Mouse (Mus musculus) heart, postnatal 0 days (tissue): ENCODE data around the gene Slc16a9.

Source experiments
- CTCF ChIP-seq: IDR thresholded peaks from 2 replicates; pipeline ENCODE4 v1.5.1; 2016; ENCODE audit warnings: antibody characterized with exemption, control low read depth, low read depth
- EP300 ChIP-seq: IDR thresholded peaks from 2 replicates; pipeline ENCODE4 v1.6.1; 2016; ENCODE audit warnings: antibody characterized with exemption, low read depth

DNA sequence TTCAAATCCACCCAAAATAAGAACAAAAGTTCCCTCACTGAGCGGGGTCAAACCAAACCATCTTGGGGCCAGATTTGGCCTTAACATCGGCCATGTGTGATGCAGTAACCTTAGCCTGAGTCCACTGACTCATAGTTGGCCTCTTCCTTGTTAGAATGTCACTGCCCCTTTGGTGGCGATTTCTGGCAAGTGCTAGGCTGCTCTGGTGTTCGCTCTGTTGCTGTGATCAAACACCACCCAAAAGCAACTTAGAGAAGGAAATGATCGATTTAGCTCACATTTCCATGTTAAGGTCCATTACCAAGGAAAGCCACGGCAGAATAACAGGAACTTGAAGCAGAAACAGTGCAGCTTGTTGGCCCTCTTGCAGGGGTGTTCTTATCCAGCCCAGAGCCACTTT, 5.9 kb downstream of the Slc16a9 start:
- no peak for TF ChIP-seq EP300
- TF ChIP-seq CTCF, result no peak
